Mouse (Mus musculus): Measurements from ENCODE around the gene Lhx2. TPM values are rescaled to one million over a fixed set of nuclear protein-coding genes. Genes with fewer than 3 reads are reported as not detected.

The Lhx2 gene
- total and polyA plus RNA-seq, 2 experiments from 2014 or later: 7.3 to 22.2 TPM

GRCm38 (mm10) chr2:38346417-38346816, 7.3 kb downstream of the Lhx2 start:
- DNase-seq (ENCODE audit: low spot score) (no peak), ATAC-seq (no peak)
- no peak overlapping the region for H3K4me3 ChIP-seq (ENCODE audit: low read length)
- peaks cover 4% of the 10 kb centered on the region; the same call in 1 of the 2 replicates for H3K4me1 ChIP-seq (ENCODE audit: insufficient read depth, low read length)
- TF ChIP-seq CTCF (IDR thresholded peaks at IDR 0.05; ENCODE audit: low read depth): no peak
- no peak overlapping the region for H3K27ac ChIP-seq
- H3K4me2 ChIP-seq (ENCODE audit: low read depth, low read length): no peak overlapping the region
- peaks cover 90% of the 10 kb centered on the region for H3K27me3 ChIP-seq (ENCODE audit: insufficient read depth, low read length)
- no peaks in the 10 kb centered on the region for H3K36me3 ChIP-seq (ENCODE audit: insufficient read depth, low read length)
- 3% methylated on average over 6 of the region's 6 CpGs for WGBS
- no peak overlapping the region for H3K9ac ChIP-seq (replicated peaks; ENCODE audit: low read length)
- no peaks in the 10 kb centered on the region for H3K9me3 ChIP-seq (ENCODE audit: low read length)

- no peak for DNase-seq (ENCODE audit: low spot score)
- H3K9ac ChIP-seq (replicated peaks; ENCODE audit: low read length): no peak overlapping the region
- TF ChIP-seq CTCF (IDR thresholded peaks at IDR 0.05; ENCODE audit: low read depth): no peak
- peaks cover 91% of the 10 kb centered on the region for H3K27me3 ChIP-seq (ENCODE audit: insufficient read depth, low read length)
- no peaks in the 10 kb centered on the region for H3K9me3 ChIP-seq (ENCODE audit: low read length)
- peak overlapping the region; percentile 23; the same call in 1 of the 2 replicates for H3K4me3 ChIP-seq (ENCODE audit: low read length)
- no peaks in the 10 kb centered on the region for H3K36me3 ChIP-seq (ENCODE audit: insufficient read depth, low read length)
- WGBS: 3% methylated on average over 15 of the region's 15 CpGs
- peak overlapping the region; percentile 38 for H3K4me2 ChIP-seq (ENCODE audit: low read depth, low read length)
- H3K27ac ChIP-seq: no peak overlapping the region
- peaks cover 7% of the 10 kb centered on the region; the same call in 1 of the 2 replicates for H3K4me1 ChIP-seq (ENCODE audit: insufficient read depth, low read length)
- ATAC-seq: no peak
Measured at GRCm38 (mm10) chr2:38346881-38347764, 8.0 kb downstream of the Lhx2 start.

GRCm38 (mm10) chr2:38347811-38348551, 8.9 kb downstream of the Lhx2 start:
- H3K4me1 ChIP-seq (ENCODE audit: insufficient read depth, low read length): peaks cover 7% of the 10 kb centered on the region; the same call in 1 of the 2 replicates
- no peaks in the 10 kb centered on the region for H3K9me3 ChIP-seq (ENCODE audit: low read length)
- H3K4me2 ChIP-seq (ENCODE audit: low read depth, low read length): peak overlapping the region; percentile 38
- no peaks in the 10 kb centered on the region for H3K36me3 ChIP-seq (ENCODE audit: insufficient read depth, low read length)
- WGBS: under 1% methylated on average over 54 of the region's 54 CpGs
- DNase-seq (ENCODE audit: low spot score) (no peak), ATAC-seq (no peak)
- no peak overlapping the region for H3K9ac ChIP-seq (replicated peaks; ENCODE audit: low read length)
- peaks cover 90% of the 10 kb centered on the region for H3K27me3 ChIP-seq (ENCODE audit: insufficient read depth, low read length)
- no peak overlapping the region for H3K27ac ChIP-seq
- peak overlapping the region; percentile 23 for H3K4me3 ChIP-seq (ENCODE audit: low read length)
- no peak for TF ChIP-seq CTCF (IDR thresholded peaks at IDR 0.05; ENCODE audit: low read depth)

GRCm38 (mm10) chr2:38348660-38349420, 9.8 kb downstream of the Lhx2 start:
- DNase-seq (ENCODE audit: low spot score): no peak
- ATAC-seq: no peak
- Histone ChIP-seq H3K36me3 (ENCODE audit: insufficient read depth, low read length) (no peaks in the 10 kb centered on the region), H3K9me3 (ENCODE audit: low read length) (no peaks in the 10 kb centered on the region), H3K4me1 (ENCODE audit: insufficient read depth, low read length) (peaks cover 7% of the 10 kb centered on the region; the same call in 1 of the 2 replicates), H3K27me3 (ENCODE audit: insufficient read depth, low read length) (peaks cover 90% of the 10 kb centered on the region), H3K4me2 (ENCODE audit: low read depth, low read length) (no peak overlapping the region), H3K9ac (replicated peaks; ENCODE audit: low read length) (no peak overlapping the region), H3K27ac (no peak overlapping the region), H3K4me3 (ENCODE audit: low read length) (no peak overlapping the region)
- WGBS: 3% methylated on average over 19 of the region's 19 CpGs
- no peak for TF ChIP-seq CTCF (IDR thresholded peaks at IDR 0.05; ENCODE audit: low read depth)

- DNase-seq (ENCODE audit: low spot score) (no peak), ATAC-seq (no peak)
- H3K9me3 ChIP-seq (ENCODE audit: low read length): no peaks in the 10 kb centered on the region
- H3K27ac ChIP-seq: no peak overlapping the region
- 10% methylated on average over 12 of the region's 12 CpGs for WGBS
- peaks cover 86% of the 10 kb centered on the region for H3K27me3 ChIP-seq (ENCODE audit: insufficient read depth, low read length)
- TF ChIP-seq CTCF (IDR thresholded peaks at IDR 0.05; ENCODE audit: low read depth): no peak
- H3K4me2 ChIP-seq (ENCODE audit: low read depth, low read length): peak overlapping the region; percentile 65; the same call in 1 of the 2 replicates
- H3K36me3 ChIP-seq (ENCODE audit: insufficient read depth, low read length): no peaks in the 10 kb centered on the region
- H3K4me1 ChIP-seq (ENCODE audit: insufficient read depth, low read length): peaks cover 7% of the 10 kb centered on the region; the same call in 1 of the 2 replicates
- H3K4me3 ChIP-seq (ENCODE audit: low read length): no peak overlapping the region
- no peak overlapping the region for H3K9ac ChIP-seq (replicated peaks; ENCODE audit: low read length)
Measured at GRCm38 (mm10) chr2:38349447-38350350, 10.6 kb downstream of the Lhx2 start.

Measured in hindbrain, postnatal 0 days (tissue).